Mouse (Mus musculus) testis, adult 2 months (tissue): ENCODE measurements around the gene Gse1. TPM values are rescaled to one million over a fixed set of nuclear protein-coding genes. Genes with fewer than 3 reads are reported as not detected.

Source experiments
- H3K27ac ChIP-seq: fragments of 200-500 bp; 2 replicates; pipeline ENCODE4 v1.5.1; 2012; ENCODE audit warnings: low read depth, low read length; ENCODE audit not compliant: control insufficient read depth, insufficient read depth
- H3K27me3 ChIP-seq: fragments of 200-500 bp; 2 replicates; pipeline ENCODE4 v1.6.1; 2012; ENCODE audit warnings: mild to moderate bottlenecking, low read length, moderate library complexity; ENCODE audit not compliant: control insufficient read depth, insufficient read depth
- H3K36me3 ChIP-seq: fragments of 200-500 bp; 2 replicates; pipeline ENCODE4 v1.6.1; 2012; ENCODE audit warnings: mild to moderate bottlenecking, low read length; ENCODE audit not compliant: control insufficient read depth, insufficient read depth
- H3K4me1 ChIP-seq: fragments of 200-500 bp; 2 replicates; pipeline ENCODE4 v1.6.1; 2012; ENCODE audit warnings: low read length; ENCODE audit not compliant: control insufficient read depth, insufficient read depth
- H3K4me3 ChIP-seq: fragments of 200-500 bp; 2 replicates; pipeline ENCODE4 v1.5.1; 2012; ENCODE audit warnings: low read depth, mild to moderate bottlenecking, low read length, moderate library complexity, mixed read lengths; ENCODE audit not compliant: control insufficient read depth
- CTCF ChIP-seq: fragments of 200-500 bp; IDR thresholded peaks from 2 replicates; pipeline ENCODE4 v1.5.1; 2012; ENCODE audit warnings: low read depth, mild to moderate bottlenecking, inconsistent platforms, low read length, moderate library complexity; ENCODE audit not compliant: control insufficient read depth, insufficient read depth, insufficient replicate concordance
- POLR2A ChIP-seq: fragments of 200-500 bp; IDR thresholded peaks from 2 replicates; pipeline ENCODE4 v1.6.1; 2012; ENCODE audit warnings: low read depth, mild to moderate bottlenecking, inconsistent platforms, low read length, moderate library complexity; ENCODE audit not compliant: control insufficient read depth
- polyA plus RNA-seq: library from polyadenylated mRNA; depleted of rRNA; stranded (reverse); fragments of >200 nt; gene quantifications from 2 replicates; pipeline ENCODE4 v1.2.3, GENCODE M21; 2012

The Gse1 gene
- polyA plus RNA-seq, 1 experiment: 4.0 TPM

DNA sequence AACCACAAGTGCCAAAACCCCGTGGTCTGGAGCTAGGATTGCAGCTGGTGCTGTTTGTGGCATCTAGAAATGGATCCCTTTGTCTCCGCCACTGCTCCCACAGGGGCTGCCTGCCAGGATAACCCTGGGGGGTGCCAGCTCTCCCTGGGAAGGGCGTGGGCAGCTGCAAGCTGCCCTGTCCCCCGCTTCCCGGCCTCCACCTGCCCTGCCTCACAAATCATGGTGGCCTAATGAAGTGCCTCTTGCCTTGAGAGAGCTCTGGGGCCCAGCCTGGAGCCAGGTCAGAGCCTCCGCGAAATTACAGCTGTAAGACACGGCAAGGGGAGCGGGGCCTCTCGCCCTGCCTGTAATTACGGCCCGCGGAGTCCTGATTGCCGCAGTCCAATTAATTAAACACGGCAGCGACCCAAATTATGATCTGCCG lies 221.4 kb downstream of the Gse1 start:
- no peaks in the 10 kb centered on the region for H3K4me1 ChIP-seq
- no peaks in the 10 kb centered on the region for H3K27me3 ChIP-seq
- TF ChIP-seq POLR2A (no peak), CTCF (no peak)
- H3K36me3 ChIP-seq: no peaks in the 10 kb centered on the region
- no peak overlapping the region for H3K27ac ChIP-seq
- no peak overlapping the region for H3K4me3 ChIP-seq

DNA sequence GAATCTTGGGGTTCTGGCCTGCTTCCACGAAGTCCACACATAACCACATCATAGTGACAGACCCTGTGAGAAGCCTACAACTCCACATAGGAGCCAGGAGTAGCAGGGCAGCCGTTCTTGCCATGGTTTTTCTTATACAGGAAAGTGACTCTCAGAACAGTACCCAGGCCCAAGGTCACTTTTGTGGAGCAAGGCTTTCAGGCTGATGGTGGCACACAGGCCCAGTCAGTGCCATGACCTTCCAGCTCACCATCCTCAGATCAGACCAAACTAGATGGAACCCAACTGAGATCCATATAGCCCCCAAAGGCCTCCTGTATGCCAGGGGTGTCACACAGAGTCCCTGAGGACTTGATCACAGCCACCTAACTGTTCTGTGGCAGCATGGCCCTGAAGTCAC lies 223.9 kb downstream of the Gse1 start:
- H3K27ac ChIP-seq: no peak overlapping the region
- H3K36me3 ChIP-seq: no peaks in the 10 kb centered on the region
- no peak for TF ChIP-seq POLR2A
- TF ChIP-seq CTCF: no peak
- no peaks in the 10 kb centered on the region for H3K4me1 ChIP-seq
- no peak overlapping the region for H3K4me3 ChIP-seq
- no peaks in the 10 kb centered on the region for H3K27me3 ChIP-seq

DNA sequence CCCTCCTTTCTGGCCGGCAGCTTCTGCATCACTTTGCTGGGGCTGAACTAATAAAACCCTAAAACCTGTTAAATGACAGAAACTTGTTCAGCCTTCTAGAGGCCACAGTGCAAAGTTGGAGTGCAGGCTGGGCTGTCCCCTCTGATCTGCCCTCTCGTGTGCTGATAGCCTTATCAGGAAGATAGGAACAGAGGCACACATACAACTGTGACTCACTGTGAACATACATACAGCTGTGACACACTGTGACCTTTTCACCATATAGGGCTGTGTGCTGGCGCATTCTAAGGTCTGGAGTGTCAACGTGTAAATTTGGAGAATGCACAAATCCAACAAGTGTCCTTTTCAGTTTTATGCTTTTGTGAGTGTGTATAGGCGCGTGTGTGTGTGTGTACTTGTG lies 226.1 kb downstream of the Gse1 start:
- H3K36me3 ChIP-seq: no peaks in the 10 kb centered on the region
- H3K4me3 ChIP-seq: no peak overlapping the region
- no peak overlapping the region for H3K27ac ChIP-seq
- TF ChIP-seq POLR2A (no peak), CTCF (no peak)
- no peaks in the 10 kb centered on the region for H3K27me3 ChIP-seq
- no peaks in the 10 kb centered on the region for H3K4me1 ChIP-seq

DNA sequence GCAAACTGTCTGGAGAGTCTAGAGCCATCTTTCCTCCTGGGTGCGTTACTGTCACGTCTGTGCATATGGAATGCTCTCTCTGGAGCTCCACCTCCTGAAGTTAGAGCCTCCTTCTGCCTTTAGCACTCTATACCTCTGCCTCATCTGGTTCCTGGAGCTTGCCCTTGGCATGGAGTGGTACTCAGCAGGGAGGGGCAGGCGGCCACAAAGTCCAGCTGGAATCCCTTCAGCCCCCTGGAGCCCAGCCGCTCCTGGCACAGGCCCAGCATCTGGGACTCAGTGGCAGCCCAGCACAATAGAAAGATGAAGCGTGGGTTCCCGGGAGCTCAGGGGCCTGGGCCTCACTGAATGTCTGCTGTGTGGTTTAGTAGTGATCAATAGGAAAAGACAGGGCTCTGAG lies 232.1 kb downstream of the Gse1 start:
- no peaks in the 10 kb centered on the region for H3K27me3 ChIP-seq
- TF ChIP-seq POLR2A: no peak
- TF ChIP-seq CTCF: no peak
- no peak overlapping the region for H3K4me3 ChIP-seq
- H3K27ac ChIP-seq: no peak overlapping the region
- no peaks in the 10 kb centered on the region; the same call in 1 of the 2 replicates for H3K4me1 ChIP-seq
- H3K36me3 ChIP-seq: no peaks in the 10 kb centered on the region

DNA sequence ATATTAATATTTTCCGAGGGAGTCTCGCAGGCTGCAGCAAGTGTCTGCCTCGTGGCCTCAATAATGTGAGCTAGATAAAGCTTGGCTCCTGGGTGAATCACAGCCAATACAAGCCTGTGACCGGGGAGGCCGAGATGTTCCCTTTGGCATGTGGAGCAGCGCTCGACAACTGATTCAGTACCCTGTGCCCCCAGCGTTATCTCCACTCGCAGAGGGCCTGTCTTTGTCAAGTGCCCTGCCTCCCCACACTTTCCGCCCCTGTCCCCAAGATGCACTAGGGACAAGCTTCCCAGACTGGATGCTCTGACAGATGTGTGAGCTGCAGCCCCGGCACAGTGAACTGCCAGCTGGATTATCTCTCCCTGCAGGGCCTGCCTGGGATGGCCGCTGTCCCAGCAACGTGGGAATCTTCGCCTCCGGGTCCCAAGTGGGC lies 233.9 kb downstream of the Gse1 start:
- Histone ChIP-seq H3K27me3 (no peaks in the 10 kb centered on the region), H3K4me3 (no peak overlapping the region), H3K27ac (no peak overlapping the region), H3K36me3 (no peaks in the 10 kb centered on the region), H3K4me1 (peaks cover 4% of the 10 kb centered on the region)
- TF ChIP-seq CTCF: no peak
- TF ChIP-seq POLR2A: no peak

DNA sequence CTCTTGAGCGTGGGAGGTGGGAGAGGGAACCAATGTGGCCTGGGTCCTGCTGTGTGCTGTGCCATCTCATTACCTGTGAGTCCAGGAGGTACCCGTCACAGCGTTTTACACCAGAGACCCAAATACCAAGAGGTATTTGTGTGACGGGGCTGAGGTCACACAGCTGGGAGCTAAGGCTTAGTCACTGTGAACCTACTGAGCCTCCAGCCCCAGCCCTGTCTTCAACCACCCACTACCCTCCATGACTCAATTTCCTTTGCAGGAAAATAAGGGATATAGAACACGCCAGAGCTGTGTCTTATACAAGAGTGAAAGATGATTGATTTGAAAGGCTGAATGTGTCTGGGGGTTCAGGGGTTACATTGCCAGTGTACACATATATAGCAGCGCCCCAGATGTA lies 234.4 kb downstream of the Gse1 start:
- Histone ChIP-seq H3K27me3 (no peaks in the 10 kb centered on the region), H3K27ac (no peak overlapping the region), H3K4me1 (peaks cover 4% of the 10 kb centered on the region), H3K36me3 (no peaks in the 10 kb centered on the region), H3K4me3 (no peak overlapping the region)
- TF ChIP-seq POLR2A (no peak), CTCF (no peak)

DNA sequence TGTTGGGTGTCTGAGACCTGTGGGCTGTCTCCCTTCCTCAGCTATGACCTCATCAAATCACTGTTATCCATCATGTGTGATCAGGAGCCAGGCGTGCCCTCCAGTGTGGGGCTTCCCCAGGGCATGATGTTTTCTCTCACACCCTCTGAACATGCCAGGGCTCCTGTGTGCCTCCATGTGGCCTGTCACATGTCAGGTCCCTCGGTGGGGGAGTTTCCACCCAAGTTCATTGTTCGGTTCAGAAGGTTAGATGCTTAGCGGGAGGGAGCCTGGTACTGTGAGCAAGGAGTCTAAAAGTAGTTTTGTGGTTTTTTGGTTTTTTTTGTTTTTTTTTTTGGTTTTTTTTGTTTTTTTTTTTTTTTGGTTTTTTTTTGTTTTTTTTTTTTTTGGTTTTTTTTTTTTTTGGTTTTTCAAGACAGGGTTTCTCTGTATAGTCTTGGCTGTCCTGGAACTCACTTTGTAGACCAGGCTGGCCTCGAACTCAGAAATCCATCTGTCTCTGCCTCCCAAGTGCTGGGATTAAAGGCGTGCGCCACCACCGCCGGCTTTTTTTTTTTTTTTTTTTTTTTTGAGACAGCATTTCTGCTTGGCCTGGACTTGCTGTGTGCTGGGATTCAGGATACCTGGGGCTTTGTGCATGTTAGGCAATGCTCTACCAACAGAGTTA lies 235.8 kb downstream of the Gse1 start:
- TF ChIP-seq POLR2A (no peak), CTCF (no peak)
- Histone ChIP-seq H3K4me1 (peaks cover 4% of the 10 kb centered on the region), H3K27ac (no peak overlapping the region), H3K4me3 (no peak overlapping the region), H3K36me3 (no peaks in the 10 kb centered on the region), H3K27me3 (no peaks in the 10 kb centered on the region)
